Mouse (Mus musculus) forebrain, embryonic 14.5 days (tissue): ENCODE results near the gene Gpr146. TPM values are rescaled to one million over a fixed set of nuclear protein-coding genes. Genes with fewer than 3 reads are reported as not detected.
A peak's percentile ranks its signal among the peaks of the same experiment; 100 is the strongest.

Source experiments
- ATAC-seq: fragments of 200-750 bp; cut with Nextera tagmentation; 2 replicates; pipeline ENCODE4 v1.8.0; 2017; ENCODE audit warnings: mild to moderate bottlenecking, moderate library complexity
- DNase-seq: peaks from one replicate; pipeline ENCODE4 v3.0.0-alpha.2; 2015; ENCODE audit warnings: low spot score
- H3K27ac ChIP-seq: fragments of 300-500 bp; sonication (generic); 2 replicates; pipeline ENCODE4 v1.5.1; 2014; ENCODE audit warnings: low read depth, mild to moderate bottlenecking, control low read depth, low read length, moderate library complexity
- H3K27me3 ChIP-seq: fragments of 300-500 bp; sonication (generic); replicated peaks from 2 replicates; pipeline ENCODE4 v1.6.1; 2014; ENCODE audit warnings: low read length, control low read depth, mixed read lengths; ENCODE audit not compliant: control insufficient read depth, insufficient read depth
- H3K36me3 ChIP-seq: fragments of 300-500 bp; sonication (generic); 2 replicates; pipeline ENCODE4 v1.6.1; 2014; ENCODE audit warnings: low read length, control low read depth; ENCODE audit not compliant: control insufficient read depth, insufficient read depth
- H3K4me1 ChIP-seq: fragments of 300-500 bp; sonication (generic); 2 replicates; pipeline ENCODE4 v1.6.1; 2014; ENCODE audit warnings: antibody characterized with exemption, low read length, control low read depth; ENCODE audit not compliant: control insufficient read depth, insufficient read depth
- H3K4me2 ChIP-seq: fragments of 300-500 bp; sonication (generic); 2 replicates; pipeline ENCODE4 v1.6.1; 2014; ENCODE audit warnings: mild to moderate bottlenecking, control low read depth, low read length
- H3K4me3 ChIP-seq: fragments of 300-500 bp; sonication (generic); 2 replicates; pipeline ENCODE4 v1.5.1; 2014; ENCODE audit warnings: low read depth, low read length, control low read depth
- H3K9ac ChIP-seq: fragments of 300-500 bp; sonication (generic); 2 replicates; pipeline ENCODE4 v1.6.1; 2014; ENCODE audit warnings: mild to moderate bottlenecking, low read length, control low read depth, moderate library complexity
- H3K9me3 ChIP-seq: fragments of 300-500 bp; sonication (generic); replicated peaks from 2 replicates; pipeline ENCODE4 v1.6.1; 2016; ENCODE audit warnings: low read length, control low read depth, mixed read lengths; ENCODE audit not compliant: control insufficient read depth
- WGBS: fragments of 180-500 bp; shearing (Covaris S2); extraction: QIAGEN DNeasy Blood & Tissue Kit; methylation state at CpG from one replicate; pipeline ENCODE4 v1.1.7; 2014; 5-methylcytosine and 5-hydroxymethylcytosine counted together
- polyA plus RNA-seq: library from polyadenylated mRNA; unstranded; fragments of >200 nt; fragmentation: Nextera tagmentation; extraction: Ambion mirVana; gene quantifications from 2 replicates; pipeline ENCODE4 v1.2.1, GENCODE M21; 2014

The Gpr146 gene
- polyA plus RNA-seq, 1 experiment from 2014 or later = 0.93 TPM

GRCm38 (mm10) chr5:139434940-139435339 is 57.4 kb downstream of the Gpr146 start:
- peak; percentile 81 for DNase-seq
- 16% methylated on average over 8 of the region's 8 CpGs for WGBS
- Histone ChIP-seq H3K27me3 (no peaks in the 10 kb centered on the region), H3K9ac (no peak overlapping the region), H3K27ac (peak overlapping the region; percentile 70; the same call in 1 of the 2 replicates), H3K9me3 (no peaks in the 10 kb centered on the region), H3K4me3 (no peak overlapping the region), H3K4me2 (no peak overlapping the region), H3K4me1 (peaks cover 46% of the 10 kb centered on the region), H3K36me3 (no peaks in the 10 kb centered on the region)
- ATAC-seq = peak; percentile 79

DNA sequence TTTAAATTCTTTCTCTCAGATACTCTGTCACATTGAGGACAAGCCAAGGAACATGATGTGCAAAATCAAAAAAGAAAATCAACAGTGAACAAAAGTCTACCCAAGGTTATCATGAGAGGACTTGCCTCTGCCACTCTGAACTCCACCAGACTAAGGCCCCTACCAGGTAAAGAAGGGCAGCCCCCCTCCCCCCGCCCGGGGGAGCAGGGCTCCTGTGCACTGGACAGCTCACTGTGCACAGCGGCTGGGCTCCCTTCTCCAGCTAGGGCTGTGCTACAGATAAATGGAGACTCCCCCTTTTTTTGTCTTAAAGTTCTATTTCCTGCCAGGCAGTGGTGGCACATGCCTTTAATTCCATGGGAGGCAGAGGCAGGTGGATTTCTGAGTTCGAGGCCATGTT is 60.3 kb downstream of the Gpr146 start:
- no peaks in the 10 kb centered on the region for H3K9me3 ChIP-seq
- 93% methylated on average over 4 of the region's 4 CpGs for WGBS
- H3K4me2 ChIP-seq = no peak overlapping the region
- no peaks in the 10 kb centered on the region for H3K36me3 ChIP-seq
- no peak overlapping the region for H3K4me3 ChIP-seq
- peaks cover 24% of the 10 kb centered on the region for H3K4me1 ChIP-seq
- H3K9ac ChIP-seq = no peak overlapping the region
- no peak for DNase-seq
- H3K27ac ChIP-seq = no peak overlapping the region
- H3K27me3 ChIP-seq = no peaks in the 10 kb centered on the region
- ATAC-seq = no peak

GRCm38 (mm10) chr5:139438440-139438839 is 60.9 kb downstream of the Gpr146 start:
- no peak overlapping the region for H3K4me2 ChIP-seq
- no peak overlapping the region for H3K9ac ChIP-seq
- H3K4me1 ChIP-seq = peaks cover 23% of the 10 kb centered on the region
- no peaks in the 10 kb centered on the region for H3K36me3 ChIP-seq
- no peak for DNase-seq
- no peaks in the 10 kb centered on the region for H3K9me3 ChIP-seq
- WGBS = 51% methylated on average over 12 of the region's 12 CpGs
- H3K4me3 ChIP-seq = no peak overlapping the region
- no peaks in the 10 kb centered on the region for H3K27me3 ChIP-seq
- ATAC-seq = no peak; the same call in 1 of the 2 replicates
- H3K27ac ChIP-seq = no peak overlapping the region

- Histone ChIP-seq H3K4me1 (peaks cover 5% of the 10 kb centered on the region), H3K4me2 (no peak overlapping the region), H3K9me3 (no peaks in the 10 kb centered on the region), H3K27me3 (no peaks in the 10 kb centered on the region), H3K9ac (no peak overlapping the region), H3K4me3 (no peak overlapping the region), H3K27ac (no peak overlapping the region), H3K36me3 (no peaks in the 10 kb centered on the region)
- 83% methylated on average over 5 of the region's 5 CpGs for WGBS
- DNase-seq (no peak), ATAC-seq (no peak)
Observed at GRCm38 (mm10) chr5:139440451-139440850, 63.0 kb downstream of the Gpr146 start.

DNA sequence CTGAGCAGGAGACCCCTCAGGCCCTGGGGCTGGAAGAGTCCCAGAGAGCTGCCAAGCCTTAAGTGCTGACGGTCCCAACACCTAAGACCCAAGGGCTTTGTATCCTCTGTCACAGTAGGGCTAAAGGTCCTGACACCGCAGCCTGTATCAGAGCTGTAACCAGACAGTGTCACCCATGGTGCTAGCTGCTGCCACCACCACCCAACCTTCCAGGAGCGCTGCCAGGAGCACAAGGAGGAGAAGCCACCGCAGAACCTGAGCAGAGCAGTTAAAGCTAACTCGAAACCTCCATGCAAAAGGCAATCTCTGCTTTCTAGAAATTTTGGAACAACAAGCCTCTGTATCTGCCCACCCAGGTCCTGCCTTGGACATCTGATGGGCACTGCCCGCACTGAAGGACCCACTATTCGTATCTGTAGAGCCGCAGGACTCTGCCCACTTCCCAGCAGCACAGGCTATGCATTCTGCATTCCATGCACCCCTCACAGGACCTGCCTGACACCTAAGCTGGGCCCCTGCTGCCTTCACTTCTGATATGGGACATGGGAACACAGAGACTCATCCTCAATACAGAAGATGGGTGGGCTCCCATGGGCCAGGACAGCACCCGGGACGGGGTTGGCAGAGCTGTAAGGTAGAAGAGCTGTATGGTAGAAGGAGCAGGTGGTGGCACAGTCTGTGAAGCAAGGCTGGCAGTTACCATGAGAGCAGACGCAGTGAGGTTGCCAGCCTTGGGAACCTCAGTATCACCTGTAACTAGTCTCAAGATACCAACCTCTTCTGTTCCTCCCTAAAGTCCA is 63.6 kb downstream of the Gpr146 start:
- Histone ChIP-seq H3K4me3 (no peak overlapping the region), H3K9me3 (no peaks in the 10 kb centered on the region), H3K27ac (no peak overlapping the region), H3K4me1 (no peaks in the 10 kb centered on the region), H3K9ac (no peak overlapping the region), H3K27me3 (no peaks in the 10 kb centered on the region), H3K4me2 (no peak overlapping the region), H3K36me3 (no peaks in the 10 kb centered on the region)
- no peak for DNase-seq
- 94% methylated on average over 11 of the region's 11 CpGs for WGBS
- ATAC-seq = no peak

GRCm38 (mm10) chr5:139441726-139442018 is 64.2 kb downstream of the Gpr146 start:
- H3K9me3 ChIP-seq = no peaks in the 10 kb centered on the region
- H3K27ac ChIP-seq = no peak overlapping the region
- no peak overlapping the region for H3K9ac ChIP-seq
- 95% methylated on average over 2 of the region's 2 CpGs for WGBS
- ATAC-seq (no peak), DNase-seq (no peak)
- H3K4me2 ChIP-seq = no peak overlapping the region
- H3K36me3 ChIP-seq = no peaks in the 10 kb centered on the region
- H3K4me1 ChIP-seq = no peaks in the 10 kb centered on the region
- H3K4me3 ChIP-seq = no peak overlapping the region
- H3K27me3 ChIP-seq = no peaks in the 10 kb centered on the region

- Histone ChIP-seq H3K27ac (no peak overlapping the region), H3K4me2 (no peak overlapping the region), H3K4me1 (no peaks in the 10 kb centered on the region), H3K36me3 (no peaks in the 10 kb centered on the region), H3K27me3 (no peaks in the 10 kb centered on the region), H3K9me3 (no peaks in the 10 kb centered on the region), H3K4me3 (no peak overlapping the region), H3K9ac (no peak overlapping the region)
- WGBS = 90% methylated on average over 12 of the region's 12 CpGs
- ATAC-seq = no peak
- no peak for DNase-seq
Observed at GRCm38 (mm10) chr5:139442428-139442827, 64.9 kb downstream of the Gpr146 start.

DNA sequence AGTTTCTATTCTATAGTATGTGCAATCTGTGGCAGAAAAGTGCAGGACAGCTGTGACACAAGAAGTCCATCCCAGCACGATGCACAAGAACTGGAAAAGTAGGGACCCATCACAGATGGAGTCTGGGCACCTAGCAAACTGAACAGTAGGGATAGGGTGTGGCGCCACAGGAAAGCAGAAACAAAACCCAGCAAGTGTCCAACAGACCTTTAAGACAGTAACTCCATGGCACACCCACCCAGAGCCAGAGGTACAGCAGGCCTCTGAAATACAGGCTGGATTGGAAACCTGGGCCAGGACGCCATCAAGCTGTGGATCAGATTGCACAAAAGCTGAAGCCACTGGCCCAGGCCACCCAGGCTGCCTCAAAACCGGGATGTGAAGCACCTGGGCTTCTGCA is 65.5 kb downstream of the Gpr146 start:
- no peak overlapping the region for H3K4me3 ChIP-seq
- WGBS = 76% methylated on average over 4 of the region's 4 CpGs
- no peaks in the 10 kb centered on the region for H3K36me3 ChIP-seq
- H3K4me1 ChIP-seq = no peaks in the 10 kb centered on the region
- DNase-seq (no peak), ATAC-seq (no peak)
- H3K9me3 ChIP-seq = no peaks in the 10 kb centered on the region
- H3K27ac ChIP-seq = peak overlapping the region; percentile 24; the same call in 1 of the 2 replicates
- H3K9ac ChIP-seq = no peak overlapping the region
- H3K4me2 ChIP-seq = no peak overlapping the region
- no peaks in the 10 kb centered on the region for H3K27me3 ChIP-seq

DNA sequence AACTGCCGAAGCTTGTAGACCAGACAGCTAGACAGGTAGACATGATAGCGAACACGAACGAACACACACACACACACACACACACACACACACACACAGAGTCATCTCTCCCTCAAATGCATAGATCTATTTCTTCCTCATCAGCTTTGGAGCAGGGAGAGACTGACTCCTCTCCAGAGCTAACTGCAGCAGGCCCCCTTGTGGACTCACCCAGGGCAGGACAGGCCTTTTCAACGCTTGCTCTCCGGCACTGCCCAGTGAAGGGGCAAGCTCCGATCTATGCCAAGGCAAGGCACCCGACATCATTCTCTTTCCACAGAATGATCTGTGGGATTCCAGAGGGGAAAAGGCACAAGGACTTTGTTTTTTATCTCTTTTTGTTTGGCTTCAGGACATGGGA is 67.8 kb downstream of the Gpr146 start:
- WGBS = 89% methylated on average over 8 of the region's 8 CpGs
- no peaks in the 10 kb centered on the region for H3K36me3 ChIP-seq
- ATAC-seq = no peak

More for the DNA sequence above, 67.8 kb downstream of the Gpr146 start:
- no peak overlapping the region for H3K27ac ChIP-seq
- H3K4me2 ChIP-seq = no peak overlapping the region
- H3K4me1 ChIP-seq = no peaks in the 10 kb centered on the region
- no peak overlapping the region for H3K4me3 ChIP-seq
- no peak for DNase-seq
- no peaks in the 10 kb centered on the region for H3K27me3 ChIP-seq
- no peaks in the 10 kb centered on the region for H3K9me3 ChIP-seq
- H3K9ac ChIP-seq = no peak overlapping the region
